Mouse (Mus musculus): Measurements from ENCODE around the gene Sf1. TPM values are rescaled to one million over a fixed set of nuclear protein-coding genes. Genes with fewer than 3 reads are reported as not detected.

The Sf1 gene
- polyA plus RNA-seq, 1 experiment from 2014 or later: 86.9 TPM

GRCm38 (mm10) chr19:6401951-6402350, 38.5 kb downstream of the Sf1 start:
- ATAC-seq (ENCODE audit: insufficient number of reproducible peaks, insufficient read depth, low FRiP score, low read depth): no peak
- WGBS: 15% methylated on average over 9 of the region's 9 CpGs
- H3K4me1 ChIP-seq (ENCODE audit: control insufficient read depth in 2 of 2, insufficient read depth in 2 of 2, low read length in 2 of 2): peaks cover 19 to 31% of the 10 kb centered on the region in 2 experiments; a peak in 3 of 4 replicates

GRCm38 (mm10) chr19:6403869-6404268, 40.4 kb downstream of the Sf1 start:
- H3K4me3 ChIP-seq (ENCODE audit: control insufficient read depth in 1 of 2, insufficient read depth in 1 of 2, low read depth in 1 of 2, low read length in 2 of 2): no peak overlapping the region
- no peak overlapping the region for H3K9ac ChIP-seq (ENCODE audit: low read length)
- no peaks in the 10 kb centered on the region for H3K9me3 ChIP-seq (ENCODE audit: control insufficient read depth, low read length)
- 88% methylated on average over 10 of the region's 10 CpGs for WGBS
- peaks cover 17 to 27% of the 10 kb centered on the region in 2 experiments; a peak in 3 of 4 replicates for H3K4me1 ChIP-seq (ENCODE audit: control insufficient read depth in 2 of 2, insufficient read depth in 2 of 2, low read length in 2 of 2)
- no peak overlapping the region for H3K4me2 ChIP-seq (ENCODE audit: low read length)
- H3K36me3 ChIP-seq (ENCODE audit: control insufficient read depth, insufficient read depth, low read length): no peaks in the 10 kb centered on the region
- peaks cover 5% of the 10 kb centered on the region; the same call in 1 of the 2 replicates for H3K27me3 ChIP-seq (ENCODE audit: control insufficient read depth, insufficient read depth, low read length)
- no peak for ATAC-seq (ENCODE audit: insufficient number of reproducible peaks, insufficient read depth, low FRiP score, low read depth)
- H3K27ac ChIP-seq (replicated peaks in 1 of 2; ENCODE audit: control insufficient read depth in 1 of 2, insufficient read depth in 1 of 2, low read depth in 2 of 2, low read length in 2 of 2): no peak overlapping the region

More at GRCm38 (mm10) chr19:6401951-6402350, 38.5 kb downstream of the Sf1 start:
- Histone ChIP-seq H3K36me3 (ENCODE audit: control insufficient read depth, insufficient read depth, low read length) (0 out of 2 replicates have a peak, but pooled peaks cover 11% of the 10 kb centered on the region), H3K27ac (replicated peaks in 1 of 2; ENCODE audit: control insufficient read depth in 1 of 2, insufficient read depth in 1 of 2, low read depth in 2 of 2, low read length in 2 of 2) (no peak overlapping the region; a peak in 1 of 4 replicates), H3K27me3 (ENCODE audit: control insufficient read depth, insufficient read depth, low read length) (peaks cover 5% of the 10 kb centered on the region; the same call in 1 of the 2 replicates), H3K9ac (ENCODE audit: low read length) (peak overlapping the region; percentile 44), H3K4me3 (ENCODE audit: control insufficient read depth in 1 of 2, insufficient read depth in 1 of 2, low read depth in 1 of 2, low read length in 2 of 2) (peak overlapping the region; percentile 61 to 75), H3K4me2 (ENCODE audit: low read length) (peak overlapping the region; percentile 100), H3K9me3 (ENCODE audit: control insufficient read depth, low read length) (no peaks in the 10 kb centered on the region)

- H3K4me3 ChIP-seq (ENCODE audit: control insufficient read depth in 1 of 2, insufficient read depth in 1 of 2, low read depth in 1 of 2, low read length in 2 of 2): no peak overlapping the region
- ATAC-seq (ENCODE audit: insufficient number of reproducible peaks, insufficient read depth, low FRiP score, low read depth): no peak
- no peak overlapping the region for H3K9ac ChIP-seq (ENCODE audit: low read length)
- H3K27ac ChIP-seq (replicated peaks in 1 of 2; ENCODE audit: control insufficient read depth in 1 of 2, insufficient read depth in 1 of 2, low read depth in 2 of 2, low read length in 2 of 2): no peak overlapping the region
- H3K4me2 ChIP-seq (ENCODE audit: low read length): no peak overlapping the region
- no peaks in the 10 kb centered on the region for H3K36me3 ChIP-seq (ENCODE audit: control insufficient read depth, insufficient read depth, low read length)
- H3K27me3 ChIP-seq (ENCODE audit: control insufficient read depth, insufficient read depth, low read length): peaks cover 5% of the 10 kb centered on the region; the same call in 1 of the 2 replicates
- WGBS: 76% methylated on average over 10 of the region's 10 CpGs
- no peaks in the 10 kb centered on the region for H3K9me3 ChIP-seq (ENCODE audit: control insufficient read depth, low read length)
- H3K4me1 ChIP-seq (ENCODE audit: control insufficient read depth in 2 of 2, insufficient read depth in 2 of 2, low read length in 2 of 2): peaks cover 10 to 17% of the 10 kb centered on the region in 2 experiments; a peak in 3 of 4 replicates
These were observed 41.9 kb downstream of the Sf1 start for GRCm38 (mm10) chr19:6405433-6405832.

- H3K36me3 ChIP-seq (ENCODE audit: control insufficient read depth, insufficient read depth, low read length): no peaks in the 10 kb centered on the region
- H3K9me3 ChIP-seq (ENCODE audit: control insufficient read depth, low read length): no peaks in the 10 kb centered on the region
- H3K4me1 ChIP-seq (ENCODE audit: control insufficient read depth in 2 of 2, insufficient read depth in 2 of 2, low read length in 2 of 2): peaks cover 2% of the 10 kb centered on the region in 2 experiments; a peak in 2 of 4 replicates
- no peak overlapping the region for H3K9ac ChIP-seq (ENCODE audit: low read length)
- ATAC-seq (ENCODE audit: insufficient number of reproducible peaks, insufficient read depth, low FRiP score, low read depth): no peak
- peaks cover 2% of the 10 kb centered on the region; the same call in 1 of the 2 replicates for H3K27me3 ChIP-seq (ENCODE audit: control insufficient read depth, insufficient read depth, low read length)
- no peak overlapping the region for H3K4me3 ChIP-seq (ENCODE audit: control insufficient read depth in 1 of 2, insufficient read depth in 1 of 2, low read depth in 1 of 2, low read length in 2 of 2)
- no peak overlapping the region for H3K27ac ChIP-seq (replicated peaks in 1 of 2; ENCODE audit: control insufficient read depth in 1 of 2, insufficient read depth in 1 of 2, low read depth in 2 of 2, low read length in 2 of 2)
- no peak overlapping the region for H3K4me2 ChIP-seq (ENCODE audit: low read length)
- 81% methylated on average over 8 of the region's 8 CpGs for WGBS
These were observed 43.6 kb downstream of the Sf1 start for GRCm38 (mm10) chr19:6407109-6407508.

DNA sequence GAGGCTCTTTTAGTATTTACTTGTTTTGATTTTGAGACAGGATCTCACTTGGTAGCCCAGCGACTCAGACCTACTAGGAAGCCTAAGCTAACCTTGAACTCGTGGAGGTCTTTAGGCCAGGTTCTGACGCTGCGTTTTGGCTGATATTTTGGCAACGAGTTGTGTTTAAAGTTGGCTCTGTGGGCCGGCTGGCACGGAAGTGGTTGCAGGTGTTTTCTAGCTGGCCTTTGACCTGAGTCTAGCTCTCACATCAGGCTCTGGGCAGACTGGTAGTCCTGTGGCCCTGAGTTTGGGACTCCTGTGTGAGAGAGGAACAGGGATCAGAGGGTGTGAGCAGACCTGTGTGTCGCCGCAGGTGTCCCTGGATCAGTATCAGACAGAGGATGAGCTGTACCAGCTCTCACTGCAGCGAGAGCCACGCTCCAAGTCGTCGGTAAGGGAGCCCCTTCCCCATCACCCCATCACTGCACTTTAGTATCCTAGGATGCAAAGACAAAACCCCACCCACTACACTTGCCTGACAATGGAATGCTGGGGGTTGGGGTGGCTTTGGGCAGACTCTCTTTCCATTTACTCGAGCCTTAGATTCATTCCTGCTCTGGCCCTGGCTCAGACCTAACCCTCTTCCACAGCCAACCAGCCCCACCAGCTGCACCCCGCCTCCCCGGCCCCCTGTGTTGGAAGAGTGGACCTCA, 44.5 kb downstream of the Sf1 start:
- 72% methylated on average over 16 of the region's 16 CpGs for WGBS
- no peak for ATAC-seq (ENCODE audit: insufficient number of reproducible peaks, insufficient read depth, low FRiP score, low read depth)
- no peaks in the 10 kb centered on the region for H3K36me3 ChIP-seq (ENCODE audit: control insufficient read depth, insufficient read depth, low read length)

GRCm38 (mm10) chr19:6408749-6409148, 45.3 kb downstream of the Sf1 start:
- Histone ChIP-seq H3K27me3 (ENCODE audit: control insufficient read depth, insufficient read depth, low read length) (no peaks in the 10 kb centered on the region), H3K4me2 (ENCODE audit: low read length) (no peak overlapping the region), H3K36me3 (ENCODE audit: control insufficient read depth, insufficient read depth, low read length) (no peaks in the 10 kb centered on the region), H3K27ac (replicated peaks in 1 of 2; ENCODE audit: control insufficient read depth in 1 of 2, insufficient read depth in 1 of 2, low read depth in 2 of 2, low read length in 2 of 2) (no peak overlapping the region), H3K4me1 (ENCODE audit: control insufficient read depth in 2 of 2, insufficient read depth in 2 of 2, low read length in 2 of 2) (peaks cover 0 to 3% of the 10 kb centered on the region in 2 experiments; a peak in 1 of 4 replicates), H3K9me3 (ENCODE audit: control insufficient read depth, low read length) (no peaks in the 10 kb centered on the region), H3K4me3 (ENCODE audit: control insufficient read depth in 1 of 2, insufficient read depth in 1 of 2, low read depth in 1 of 2, low read length in 2 of 2) (no peak overlapping the region), H3K9ac (ENCODE audit: low read length) (no peak overlapping the region)
- WGBS: 73% methylated on average over 8 of the region's 8 CpGs
- ATAC-seq (ENCODE audit: insufficient number of reproducible peaks, insufficient read depth, low FRiP score, low read depth): no peak

More for the DNA sequence above, 44.5 kb downstream of the Sf1 start:
- Histone ChIP-seq H3K4me2 (ENCODE audit: low read length) (no peak overlapping the region), H3K9ac (ENCODE audit: low read length) (no peak overlapping the region), H3K27ac (replicated peaks in 1 of 2; ENCODE audit: control insufficient read depth in 1 of 2, insufficient read depth in 1 of 2, low read depth in 2 of 2, low read length in 2 of 2) (no peak overlapping the region), H3K4me3 (ENCODE audit: control insufficient read depth in 1 of 2, insufficient read depth in 1 of 2, low read depth in 1 of 2, low read length in 2 of 2) (no peak overlapping the region), H3K27me3 (ENCODE audit: control insufficient read depth, insufficient read depth, low read length) (no peaks in the 10 kb centered on the region), H3K4me1 (ENCODE audit: control insufficient read depth in 2 of 2, insufficient read depth in 2 of 2, low read length in 2 of 2) (peaks cover 0 to 1% of the 10 kb centered on the region in 2 experiments; a peak in 1 of 4 replicates), H3K9me3 (ENCODE audit: control insufficient read depth, low read length) (no peaks in the 10 kb centered on the region)

DNA sequence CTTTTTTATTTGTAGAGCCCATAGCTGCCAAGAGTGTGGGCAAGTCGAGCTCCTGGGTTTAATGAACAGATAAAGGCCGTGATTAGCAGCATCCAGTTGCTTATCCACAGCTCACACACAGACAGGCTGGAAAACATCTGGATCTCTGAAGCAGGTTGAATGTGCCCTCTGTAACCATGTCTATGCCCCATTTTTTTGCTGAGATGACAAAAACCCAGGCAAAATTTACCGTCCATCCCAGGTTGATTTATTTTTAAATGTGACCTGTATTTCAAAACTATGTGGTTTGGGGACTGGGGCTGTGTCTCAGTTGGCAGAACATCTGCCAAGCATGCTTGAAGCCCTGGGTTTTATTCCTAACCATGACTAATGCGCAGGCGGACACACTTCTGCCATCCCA, 45.7 kb downstream of the Sf1 start:
- no peak for ATAC-seq (ENCODE audit: insufficient number of reproducible peaks, insufficient read depth, low FRiP score, low read depth)
- no peak overlapping the region for H3K9ac ChIP-seq (ENCODE audit: low read length)
- WGBS: 71% methylated on average over 5 of the region's 5 CpGs
- no peaks in the 10 kb centered on the region for H3K27me3 ChIP-seq (ENCODE audit: control insufficient read depth, insufficient read depth, low read length)
- H3K4me1 ChIP-seq (ENCODE audit: control insufficient read depth in 2 of 2, insufficient read depth in 2 of 2, low read length in 2 of 2): peaks cover 0 to 3% of the 10 kb centered on the region in 2 experiments; a peak in 1 of 4 replicates
- no peak overlapping the region for H3K4me3 ChIP-seq (ENCODE audit: control insufficient read depth in 1 of 2, insufficient read depth in 1 of 2, low read depth in 1 of 2, low read length in 2 of 2)
- H3K4me2 ChIP-seq (ENCODE audit: low read length): no peak overlapping the region
- no peaks in the 10 kb centered on the region for H3K9me3 ChIP-seq (ENCODE audit: control insufficient read depth, low read length)
- H3K27ac ChIP-seq (replicated peaks in 1 of 2; ENCODE audit: control insufficient read depth in 1 of 2, insufficient read depth in 1 of 2, low read depth in 2 of 2, low read length in 2 of 2): no peak overlapping the region
- H3K36me3 ChIP-seq (ENCODE audit: control insufficient read depth, insufficient read depth, low read length): no peaks in the 10 kb centered on the region

Measured in heart, embryonic 14.5 days (tissue).